Mouse (Mus musculus) embryo, embryonic 11.5 days (tissue): Measurements from ENCODE around the gene Ckmt2.

Experiments used
- DNase-seq: peaks from one replicate; pipeline ENCODE4 v3.0.0-alpha.2; 2012; ENCODE audit warnings: low read depth, low spot score

Ckmt2 gene

DNA sequence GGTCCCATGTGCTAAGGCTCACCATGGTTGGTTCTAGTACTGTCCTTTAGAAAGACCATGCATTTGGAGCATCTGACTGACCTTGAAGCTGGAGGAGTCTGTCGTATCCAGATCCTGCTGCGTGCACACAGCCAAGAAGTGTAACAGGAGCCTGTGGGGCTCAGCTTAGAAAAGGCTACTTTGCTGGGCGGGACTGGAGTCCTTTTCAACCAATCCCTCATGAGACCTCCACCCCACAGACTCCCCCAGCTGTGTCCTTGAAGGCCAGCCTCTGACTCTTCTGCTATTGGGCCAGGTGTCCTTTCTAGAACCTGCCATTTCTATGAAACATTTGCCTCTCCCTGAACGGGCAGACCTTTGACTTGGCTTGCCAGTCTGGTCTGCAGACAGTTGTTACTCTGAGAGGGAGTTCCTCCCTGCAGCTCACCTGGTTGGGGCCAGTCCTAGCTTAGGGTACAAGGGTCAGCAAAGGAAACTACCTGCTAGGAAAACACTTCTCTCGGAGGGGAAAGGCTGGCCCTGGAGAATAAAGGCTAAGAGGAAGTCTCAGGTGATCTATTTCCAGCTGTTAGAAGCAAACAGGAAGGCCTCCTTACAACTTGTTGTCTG is at the start of gene Ckmt2:
Gene Ckmt2, minus strand, starts transcription at position 145 of the 609 bp plus-strand sequence.
- DNase-seq: no peak

DNA sequence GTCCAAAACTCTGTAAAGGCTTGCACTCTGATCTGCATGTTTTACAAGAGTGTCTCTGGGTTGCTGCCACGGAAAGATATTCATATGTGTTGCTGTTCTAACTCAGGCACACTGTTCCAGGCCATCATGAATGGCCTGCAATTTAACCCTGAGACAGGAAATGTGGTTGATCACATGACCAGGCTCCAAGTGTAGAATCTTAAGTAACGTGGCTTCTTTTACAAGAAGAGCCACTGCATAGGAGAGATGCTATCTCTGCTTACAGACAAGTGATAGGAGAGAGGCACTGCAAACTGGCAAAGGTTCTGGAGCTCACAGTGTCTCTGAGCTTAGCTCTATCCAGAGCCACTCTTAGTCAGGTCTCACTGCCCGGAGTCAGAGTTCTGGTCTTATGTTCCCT is 44.3 kb upstream of the Ckmt2 start:
- no peak for DNase-seq

GRCm38 (mm10) chr13:91918764-91919163 is 42.1 kb upstream of the Ckmt2 start:
- DNase-seq: no peak

DNA sequence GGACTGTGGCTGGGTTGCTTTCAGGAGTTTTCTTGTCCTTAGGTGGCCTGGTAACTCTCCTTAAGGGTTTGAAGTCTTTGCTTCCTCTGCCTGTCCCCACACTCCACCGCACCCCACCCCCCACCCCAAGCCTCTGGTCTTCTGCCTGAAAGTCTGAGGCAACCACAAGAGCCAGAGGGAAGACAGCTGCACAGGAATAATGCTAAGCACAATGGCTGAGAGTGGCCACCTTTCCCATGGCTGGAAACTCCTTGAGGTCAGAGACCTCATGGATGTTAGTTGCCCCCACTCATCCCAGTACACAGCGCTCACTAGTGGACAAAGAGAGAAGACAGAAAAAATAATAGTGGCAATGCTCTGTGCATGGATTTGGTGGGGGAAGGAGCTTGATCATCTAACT is 41.1 kb upstream of the Ckmt2 start:
- DNase-seq: no peak

DNA sequence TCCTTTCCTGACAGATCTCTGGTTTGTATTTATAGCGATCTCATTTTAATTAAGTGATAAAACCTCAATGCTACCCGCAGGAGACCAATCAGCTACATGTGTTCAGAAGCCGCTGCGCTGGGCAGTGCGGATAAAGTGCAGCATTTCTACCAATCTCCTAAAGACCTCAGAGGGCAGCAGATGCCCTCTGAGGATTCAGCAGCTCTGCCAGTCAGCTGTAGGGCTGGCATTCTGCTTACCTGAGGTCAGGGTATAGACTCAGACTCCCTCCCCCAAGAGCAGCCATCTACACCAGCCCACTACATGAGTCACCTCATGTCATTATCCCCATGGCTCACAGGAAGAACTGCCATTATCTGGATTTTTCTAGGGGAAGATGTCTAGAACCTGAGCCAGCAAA is 39.6 kb upstream of the Ckmt2 start:
- DNase-seq: no peak

GRCm38 (mm10) chr13:91915582-91916239 is 39.0 kb upstream of the Ckmt2 start:
- peak; percentile 7 for DNase-seq

- no peak for DNase-seq
Measured at GRCm38 (mm10) chr13:91915192-91915581, 38.5 kb upstream of the Ckmt2 start.

DNA sequence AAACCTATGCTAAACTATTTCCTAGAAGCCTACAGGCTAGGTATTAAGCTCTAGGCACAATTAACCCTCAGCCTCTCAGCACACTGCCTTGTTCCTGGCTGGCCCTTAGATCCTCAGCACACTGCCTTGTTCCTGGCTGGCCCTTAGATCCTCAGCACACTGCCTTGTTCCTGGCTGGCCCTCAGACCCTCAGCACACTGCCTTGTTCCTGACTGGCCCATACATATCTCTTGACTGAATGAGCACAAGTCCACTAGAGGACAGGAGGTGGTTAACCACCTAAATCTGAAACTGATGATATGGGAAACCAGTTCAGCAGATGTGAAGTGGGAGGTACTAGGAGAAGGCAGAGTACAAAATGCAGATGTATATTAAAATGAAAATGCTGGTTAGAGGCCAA is 35.0 kb upstream of the Ckmt2 start:
- no peak for DNase-seq

- DNase-seq: no peak
Measured at GRCm38 (mm10) chr13:91911211-91911610, 34.5 kb upstream of the Ckmt2 start.

DNA sequence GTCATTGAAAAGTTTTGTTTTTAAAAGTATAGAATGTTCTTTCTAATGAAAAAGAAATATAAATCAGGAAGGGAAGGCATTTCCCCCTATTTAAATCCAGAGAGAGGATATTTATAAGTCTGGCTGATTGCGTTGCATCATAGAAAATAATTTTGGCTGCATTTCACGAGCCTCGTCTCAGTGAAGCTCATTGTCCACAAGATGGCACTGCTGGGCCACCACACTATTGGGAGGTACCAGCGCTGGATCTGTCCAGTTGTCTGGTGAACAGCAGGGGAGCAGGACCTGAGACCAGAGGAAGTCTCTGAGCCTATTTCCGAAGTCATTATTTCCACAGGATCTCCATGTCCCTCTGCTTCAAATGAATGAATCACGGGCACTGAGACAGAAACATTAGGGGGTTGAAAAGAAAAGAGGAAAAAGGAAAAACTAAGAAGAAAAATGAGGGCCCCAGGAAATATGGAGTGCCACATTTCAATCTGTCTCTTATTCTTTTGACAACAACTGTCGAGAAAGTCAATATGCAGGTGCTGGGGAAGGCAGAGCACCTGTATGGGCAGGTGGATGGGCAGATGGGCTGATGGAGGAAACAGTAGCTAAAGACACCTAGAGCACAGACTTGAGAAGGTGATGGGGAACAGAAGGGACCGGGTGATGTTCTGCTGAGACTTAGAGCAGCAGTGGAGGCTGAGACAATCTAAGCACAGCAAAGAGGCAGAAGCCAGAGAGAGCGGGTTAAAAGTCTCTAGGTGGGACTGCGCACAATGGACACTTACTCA is 31.7 kb upstream of the Ckmt2 start:
- peak; percentile 66 for DNase-seq

- no peak for DNase-seq
Measured at GRCm38 (mm10) chr13:91906338-91906737, 29.7 kb upstream of the Ckmt2 start.

GRCm38 (mm10) chr13:91896476-91896875 is 19.8 kb upstream of the Ckmt2 start:
- no peak for DNase-seq

- no peak for DNase-seq
Measured at GRCm38 (mm10) chr13:91893132-91893531, 16.4 kb upstream of the Ckmt2 start.

DNA sequence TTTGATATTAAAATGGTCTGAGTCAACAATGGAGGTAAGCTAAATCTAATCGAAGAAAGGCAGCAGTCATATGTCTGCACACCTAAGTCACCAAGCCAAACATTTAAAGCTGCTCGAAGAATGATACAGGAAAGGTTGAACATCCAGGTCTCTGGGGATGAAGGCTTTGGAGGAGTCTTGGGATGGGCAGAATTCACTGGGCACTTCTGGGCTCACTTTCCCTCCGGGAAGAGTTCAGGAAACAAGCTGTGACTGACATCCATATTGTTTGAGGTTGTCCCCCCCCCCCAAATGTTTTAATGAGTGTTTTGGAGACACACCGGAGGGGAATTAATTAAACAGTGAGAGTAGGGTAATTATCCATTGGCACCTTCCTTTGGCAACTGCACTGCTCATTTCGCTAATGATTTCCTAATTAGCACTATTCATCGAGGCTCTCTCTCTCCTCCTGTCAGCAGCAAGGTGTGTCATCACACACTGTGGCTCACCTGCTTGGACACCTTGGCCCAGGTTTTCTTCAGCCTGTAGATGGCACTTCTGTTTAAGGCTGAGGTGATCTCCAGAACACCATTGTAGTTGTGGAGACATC is 13.4 kb upstream of the Ckmt2 start:
- DNase-seq: no peak

- no peak for DNase-seq
Measured at GRCm38 (mm10) chr13:91884714-91885386, 8.2 kb upstream of the Ckmt2 start.

DNA sequence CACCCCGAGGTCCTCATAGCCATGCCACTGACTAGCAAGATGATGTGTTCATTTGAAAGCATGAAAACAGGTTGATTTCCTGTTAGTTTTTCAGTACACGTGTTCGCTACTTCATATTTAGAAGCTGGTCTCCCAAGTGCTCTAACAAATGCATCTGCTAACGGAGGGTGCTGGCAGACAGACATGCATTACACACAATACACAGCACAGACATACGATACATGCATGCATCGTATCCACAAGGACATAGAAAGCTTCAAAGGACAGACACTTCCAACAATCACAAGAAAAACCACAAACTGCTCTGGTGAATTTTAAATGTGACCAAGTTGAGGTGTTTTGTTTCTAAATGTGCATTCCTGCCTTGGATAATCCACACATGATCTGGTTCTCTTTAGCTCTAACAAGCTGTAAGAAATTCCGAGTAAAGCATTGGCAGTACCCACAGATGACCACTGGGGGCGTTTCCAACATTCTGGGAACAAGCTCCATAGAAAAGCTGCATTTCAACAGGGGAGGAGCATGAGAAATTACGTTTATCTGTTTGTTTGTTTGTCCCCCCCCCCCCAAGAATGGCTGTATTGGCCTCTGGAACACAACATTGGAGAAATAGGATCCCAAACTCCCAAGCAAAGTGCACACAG is 5.3 kb upstream of the Ckmt2 start:
- peak; percentile 42 for DNase-seq

- DNase-seq: no peak
Measured at GRCm38 (mm10) chr13:91880256-91880655, 3.6 kb upstream of the Ckmt2 start.

- DNase-seq: no peak
Measured at GRCm38 (mm10) chr13:91877996-91878395, 1.3 kb upstream of the Ckmt2 start.

- DNase-seq: no peak
Measured at GRCm38 (mm10) chr13:91877350-91877749, 665 bp upstream of the Ckmt2 start.

- DNase-seq: no peak
Measured at GRCm38 (mm10) chr13:91875581-91875980, 1.1 kb downstream of the Ckmt2 start.

DNA sequence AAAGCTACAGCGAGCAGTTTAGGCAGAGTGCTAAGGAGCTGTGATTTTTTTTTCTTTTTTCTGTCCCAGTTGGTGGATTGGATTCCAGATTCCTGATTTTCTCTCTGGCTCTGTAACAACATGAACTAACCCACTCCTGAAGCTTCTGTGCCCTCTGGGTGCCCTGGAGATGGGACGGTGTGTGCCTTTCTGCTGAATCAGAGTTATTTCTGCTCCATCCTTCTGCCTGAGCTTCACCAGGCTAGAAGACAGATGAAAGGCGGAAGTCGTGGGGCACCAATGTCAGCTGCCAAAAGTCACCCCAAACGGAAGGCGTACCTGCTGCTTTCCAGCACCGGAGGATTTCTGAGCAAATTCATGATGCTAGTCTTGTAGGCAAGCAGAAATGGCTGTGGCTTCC is 2.1 kb downstream of the Ckmt2 start:
- no peak for DNase-seq
